Mouse (Mus musculus) retina, embryonic 14.5 days (tissue): ENCODE measurements at regions not wholly inside any gene's neighbourhood (a gene's known extent, or its start where the extent isn't known, plus 50 kb on each side); places are given as distances from the start of the nearest gene placed in this dataset.

ENCODE experiments used
- DNase-seq: peaks from one replicate; pipeline ENCODE4 v3.0.0-alpha.2; 2015; ENCODE audit warnings: low spot score

GRCm38 (mm10) chr4:87501791-87502190 lies 271.5 kb upstream of the Slc24a2 start:
- DNase-seq, result no peak

- DNase-seq, result no peak
These were observed 270.2 kb upstream of the Slc24a2 start for GRCm38 (mm10) chr4:87500441-87500840.

GRCm38 (mm10) chr4:87487798-87488197 lies 257.5 kb upstream of the Slc24a2 start:
- DNase-seq, result no peak

GRCm38 (mm10) chr4:87475537-87475936 lies 245.3 kb upstream of the Slc24a2 start:
- DNase-seq, result no peak

GRCm38 (mm10) chr4:87473331-87474039 lies 243.2 kb upstream of the Slc24a2 start:
- DNase-seq, result no peak

GRCm38 (mm10) chr4:87472787-87473186 lies 242.5 kb upstream of the Slc24a2 start:
- no peak for DNase-seq

DNA sequence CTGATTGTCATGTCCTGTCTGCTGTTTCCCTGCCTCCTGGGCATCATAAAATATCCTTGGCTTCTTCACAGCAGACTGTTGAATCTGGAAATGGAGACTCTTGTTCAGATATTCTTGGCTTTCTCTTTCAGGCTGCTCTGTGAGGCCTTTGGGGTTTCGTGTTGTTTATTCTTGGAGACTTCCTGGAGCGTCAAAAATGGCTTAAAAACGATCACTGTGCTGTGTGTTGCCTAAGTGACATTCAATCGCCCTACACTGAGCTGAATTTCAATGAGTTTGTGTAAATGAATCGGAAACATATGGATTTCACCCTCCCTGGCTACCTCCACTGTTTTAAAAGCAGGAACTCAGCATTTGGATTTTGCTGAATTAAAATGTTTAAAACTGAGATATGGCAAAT lies 241.1 kb upstream of the Slc24a2 start:
- DNase-seq, result no peak

DNA sequence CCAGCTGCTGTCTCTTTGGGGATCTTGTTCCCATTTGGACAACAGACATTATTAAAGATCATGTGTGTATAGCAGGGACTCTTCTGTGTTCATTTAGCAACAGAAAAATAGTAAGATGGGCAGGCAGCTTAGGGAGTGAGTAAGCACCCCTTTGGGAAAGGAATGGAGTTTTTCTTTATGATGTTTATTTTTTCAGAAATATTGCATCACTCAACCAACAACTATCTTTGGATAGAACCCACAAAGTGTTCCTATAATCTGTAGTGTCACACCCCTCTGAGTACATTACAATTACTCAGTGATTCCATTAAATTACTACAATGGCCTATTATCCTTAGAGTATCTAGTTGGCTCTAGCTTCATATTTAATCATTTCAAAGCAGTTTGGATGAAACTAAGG lies 237.3 kb upstream of the Slc24a2 start:
- DNase-seq, result no peak

- DNase-seq, result no peak
These were observed 236.7 kb upstream of the Slc24a2 start for GRCm38 (mm10) chr4:87467018-87467417.

GRCm38 (mm10) chr4:87461181-87461912 lies 231.1 kb upstream of the Slc24a2 start:
- no peak for DNase-seq

DNA sequence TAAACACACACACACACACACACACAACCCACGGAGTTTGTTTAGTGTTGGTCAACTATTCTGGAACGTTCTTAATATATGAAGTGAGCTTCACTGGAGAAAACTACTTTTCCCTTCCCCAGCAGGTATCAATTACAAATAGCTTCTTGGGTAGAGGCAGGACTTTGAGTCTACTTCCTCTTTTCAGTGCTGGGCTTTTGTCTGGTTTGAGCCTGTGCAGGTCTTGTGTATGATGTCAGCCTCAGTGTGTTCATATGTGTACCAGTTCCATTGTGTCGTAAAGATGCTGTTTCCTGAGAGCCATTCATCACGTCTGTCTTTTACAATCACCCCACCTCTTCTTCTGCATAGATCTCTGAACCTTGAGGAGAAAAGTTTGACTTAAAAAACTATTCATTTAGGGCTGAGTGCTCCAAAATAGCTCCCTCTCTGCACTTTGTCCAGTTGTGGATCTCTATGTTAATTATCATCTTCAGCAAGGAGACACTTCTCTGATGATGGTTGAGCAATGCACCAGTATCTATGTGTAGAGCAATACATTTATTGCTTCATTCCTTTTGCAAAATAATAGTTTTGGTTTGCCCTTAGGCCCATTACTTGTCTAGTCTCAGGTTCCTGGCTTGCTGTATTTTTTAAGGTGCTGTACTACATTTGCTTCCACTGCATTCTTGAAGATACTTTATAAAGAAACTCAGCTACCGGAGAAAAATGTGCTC lies 225.7 kb upstream of the Slc24a2 start:
- DNase-seq, result no peak

DNA sequence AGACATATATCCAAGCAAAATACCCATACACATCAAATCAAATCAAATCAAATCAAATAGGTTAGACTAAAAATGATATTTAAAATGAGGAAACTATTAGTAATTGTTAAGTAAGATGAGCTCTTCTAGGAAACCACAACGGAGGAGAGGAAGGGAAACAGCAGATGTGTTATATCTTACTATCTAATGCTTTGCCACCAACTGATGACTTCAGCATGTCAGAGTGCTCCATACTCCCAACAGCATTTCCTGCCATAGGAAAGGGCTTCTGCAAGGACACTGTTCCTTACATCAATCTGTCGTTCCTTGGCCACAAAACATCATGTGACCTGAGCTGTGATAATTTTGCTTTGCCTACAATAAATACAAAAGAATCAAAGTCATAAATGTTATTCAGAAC lies 221.8 kb upstream of the Slc24a2 start:
- no peak for DNase-seq

DNA sequence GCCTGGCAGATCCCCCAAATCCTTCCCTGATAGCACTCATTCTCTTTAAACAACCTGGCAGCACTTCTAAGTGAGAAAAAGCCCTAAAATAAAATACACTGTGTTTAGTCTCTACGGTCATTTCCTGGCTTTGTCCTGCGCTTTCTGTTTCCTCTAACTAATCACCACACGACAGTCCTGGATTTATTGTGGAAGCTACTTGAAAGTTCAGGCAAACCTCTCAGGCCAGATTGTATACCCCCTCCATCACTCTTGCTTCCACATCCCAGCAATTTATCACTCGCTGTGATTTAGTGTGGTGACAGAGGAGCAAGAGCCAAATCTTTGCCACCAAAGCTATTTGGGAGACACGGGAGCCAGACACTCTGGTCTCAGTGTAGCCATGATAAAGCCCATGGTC lies 221.0 kb upstream of the Slc24a2 start:
- DNase-seq, result no peak

- no peak for DNase-seq
These were observed 218.1 kb upstream of the Slc24a2 start for GRCm38 (mm10) chr4:87448338-87448737.

- DNase-seq, result no peak
These were observed 216.6 kb upstream of the Slc24a2 start for GRCm38 (mm10) chr4:87446856-87447255.

DNA sequence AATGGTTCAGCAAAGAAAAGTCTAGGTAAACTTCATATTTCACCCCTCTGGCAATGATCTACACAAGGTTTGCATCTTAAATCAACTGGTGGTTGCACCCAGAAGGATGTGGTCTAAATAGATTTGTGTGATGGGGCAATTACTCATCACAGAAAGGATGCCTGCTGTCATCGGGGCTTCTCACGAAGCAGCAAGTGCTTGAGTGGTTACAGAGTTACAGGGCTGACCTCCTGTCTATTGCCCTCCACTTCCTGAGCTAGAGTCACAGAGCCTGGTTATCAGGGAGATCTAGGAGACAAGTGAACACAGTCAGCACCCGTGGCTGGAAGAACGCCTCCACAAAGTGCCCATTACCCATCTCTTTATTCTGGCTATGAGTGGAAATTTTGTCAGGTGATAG lies 203.9 kb upstream of the Slc24a2 start:
- no peak for DNase-seq

GRCm38 (mm10) chr4:87428374-87428773 lies 198.1 kb upstream of the Slc24a2 start:
- DNase-seq, result no peak

- DNase-seq, result no peak
These were observed 193.8 kb upstream of the Slc24a2 start for GRCm38 (mm10) chr4:87424066-87424465.

DNA sequence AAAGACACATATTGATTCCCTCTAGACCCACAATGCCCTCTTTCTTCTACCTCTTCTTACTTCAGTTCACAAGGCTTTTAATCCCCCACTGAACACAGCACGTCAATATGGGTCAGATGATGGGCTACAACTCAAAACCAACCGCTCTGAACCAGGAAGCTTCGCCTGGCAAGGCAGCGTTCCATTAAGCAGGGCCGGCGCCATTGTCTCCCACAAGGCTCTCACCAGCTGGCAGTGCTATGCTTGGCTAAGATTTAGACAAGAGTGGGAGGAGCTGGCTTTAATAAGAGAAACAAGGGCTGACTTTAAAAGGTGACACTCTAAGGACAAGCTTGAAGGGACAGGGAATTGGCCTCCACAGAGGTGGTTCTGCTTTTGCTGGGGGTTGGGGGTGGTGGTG lies 192.3 kb upstream of the Slc24a2 start:
- DNase-seq, result peak; percentile 43

DNA sequence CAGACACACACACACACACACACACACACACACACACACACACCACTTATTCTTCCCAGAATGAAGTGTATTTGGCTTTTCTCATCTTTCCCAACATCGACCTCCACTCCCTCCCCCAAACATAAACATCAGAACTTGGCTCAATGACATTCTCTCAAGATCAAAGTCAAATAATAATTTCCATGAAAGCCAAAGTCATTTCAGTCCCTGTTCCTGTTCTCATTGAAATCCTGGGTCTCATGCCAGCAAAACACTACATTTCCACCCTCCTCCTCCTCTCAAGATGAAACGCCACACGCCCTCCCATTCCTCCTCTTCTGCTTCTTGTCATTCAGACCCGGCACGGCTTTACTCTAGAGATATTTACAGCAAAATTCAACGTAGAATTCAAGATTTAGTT lies 173.1 kb upstream of the Slc24a2 start:
- no peak for DNase-seq

DNA sequence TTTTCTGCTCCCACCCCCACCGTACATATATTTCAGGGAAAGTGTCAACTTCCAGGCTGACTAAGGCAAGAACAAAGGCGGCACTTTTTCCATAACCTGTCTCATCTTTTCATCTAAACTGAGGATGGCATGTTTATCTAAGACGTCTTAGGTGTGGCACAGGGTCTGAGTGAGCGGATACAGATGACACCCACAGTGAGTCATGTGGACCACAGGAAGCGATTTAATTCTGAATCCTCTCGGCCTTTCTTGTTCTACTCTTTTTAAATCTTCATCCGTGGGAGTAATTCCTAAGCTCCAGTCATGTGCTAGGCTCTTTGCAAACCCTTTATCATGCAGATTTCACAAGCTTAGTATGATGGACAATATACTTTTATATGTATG lies 171.9 kb upstream of the Slc24a2 start:
- DNase-seq, result no peak

GRCm38 (mm10) chr4:87401316-87402172 lies 171.3 kb upstream of the Slc24a2 start:
- peak; percentile 46 for DNase-seq
